Mouse (Mus musculus) urinary bladder, adult 18-20 months (tissue): ENCODE data around the gene Gm11563.
"Not testable (repeated sequence)": the region's sequence is repeated elsewhere in the genome, so short reads cannot be mapped to it uniquely, and the experiment has no call there.

Experiments
- DNase-seq, 2 experiments: peaks; one replicate each; pipeline ENCODE4 v3.0.0; 2022; ENCODE audit warnings: low spot score in 2 of 2, mixed read lengths in 2 of 2

Gene Gm11563

GRCm38 (mm10) chr11:99658467-99659010 lies at the start of gene Gm11563:
Gene Gm11563 (minus strand): TSS chr11:99658960.
- DNase-seq, result not testable (repeated sequence)

- DNase-seq, result no peak
These were observed 31.7 kb upstream of the Gm11563 start, which contains the start of gene Gm14190 for GRCm38 (mm10) chr11:99690463-99690862. Gene Gm14190 (minus strand): TSS chr11:99690740.

- DNase-seq, result not testable (repeated sequence)
These were observed 26.5 kb upstream of the Gm11563 start for GRCm38 (mm10) chr11:99685235-99685634.

- no peak for DNase-seq
These were observed 24.7 kb upstream of the Gm11563 start for GRCm38 (mm10) chr11:99683481-99683880.

GRCm38 (mm10) chr11:99665860-99666259 lies 7.1 kb upstream of the Gm11563 start, which contains the start of gene Krtap4-6:
Gene Krtap4-6 (minus strand): TSS chr11:99665960.
- no peak for DNase-seq

- no peak for DNase-seq
These were observed 4.0 kb upstream of the Gm11563 start for GRCm38 (mm10) chr11:99662802-99663201.

- no peak for DNase-seq
These were observed 496 bp upstream of the Gm11563 start for GRCm38 (mm10) chr11:99659256-99659655.

- DNase-seq, result no peak
These were observed 1.7 kb downstream of the Gm11563 start for GRCm38 (mm10) chr11:99657051-99657450.

GRCm38 (mm10) chr11:99650136-99650535 lies 8.6 kb downstream of the Gm11563 start, which contains the start of gene Gm11555:
Gene Gm11555 (minus strand): TSS chr11:99650236.
- DNase-seq, result no peak

GRCm38 (mm10) chr11:99646444-99646843 lies 12.3 kb downstream of the Gm11563 start:
- DNase-seq, result no peak

- DNase-seq, result no peak
These were observed 14.4 kb downstream of the Gm11563 start for GRCm38 (mm10) chr11:99644351-99644750.

- not testable (repeated sequence) for DNase-seq
These were observed 15.1 kb downstream of the Gm11563 start, which contains the start of gene Krtap4-7 for GRCm38 (mm10) chr11:99643635-99644139. Gene Krtap4-7 (minus strand): TSS chr11:99644089.

- no peak for DNase-seq
These were observed 17.8 kb downstream of the Gm11563 start for GRCm38 (mm10) chr11:99640926-99641325.

GRCm38 (mm10) chr11:99637086-99637485 lies 21.7 kb downstream of the Gm11563 start:
- no peak for DNase-seq

- DNase-seq, result no peak
These were observed 24.1 kb downstream of the Gm11563 start, which contains the start of gene Krtap4-2 for GRCm38 (mm10) chr11:99634653-99635134. Gene Krtap4-2 (minus strand): TSS chr11:99635084.

- no peak for DNase-seq
These were observed 25.5 kb downstream of the Gm11563 start for GRCm38 (mm10) chr11:99633293-99633692.

- no peak for DNase-seq
These were observed 27.9 kb downstream of the Gm11563 start for GRCm38 (mm10) chr11:99630890-99631289.

- DNase-seq, result no peak
These were observed 30.6 kb downstream of the Gm11563 start, which contains the start of gene Krtap4-1 for GRCm38 (mm10) chr11:99628138-99628537. Gene Krtap4-1 (minus strand): TSS chr11:99628238.

GRCm38 (mm10) chr11:99620335-99620734 lies 38.4 kb downstream of the Gm11563 start, which contains the start of gene Gm11562:
Gene Gm11562 (minus strand): TSS chr11:99620435.
- DNase-seq, result no peak

GRCm38 (mm10) chr11:99614796-99615363 lies 43.9 kb downstream of the Gm11563 start, which contains the start of gene Krtap2-4:
Gene Krtap2-4 (minus strand): TSS chr11:99614846.
- no peak for DNase-seq

GRCm38 (mm10) chr11:99610089-99610488 lies 48.7 kb downstream of the Gm11563 start, which contains the start of gene Gm11937:
Gene Gm11937 (minus strand): TSS chr11:99610189.
- not testable (repeated sequence) for DNase-seq

- no peak for DNase-seq
These were observed 49.6 kb downstream of the Gm11563 start for GRCm38 (mm10) chr11:99609126-99609525.
